Mouse (Mus musculus): ENCODE data around the gene Gsdmc3.
"Not testable (repeated sequence)": the region's sequence is repeated elsewhere in the genome, so short reads cannot be mapped to it uniquely, and the experiment has no call there.

The Gsdmc3 gene

DNA sequence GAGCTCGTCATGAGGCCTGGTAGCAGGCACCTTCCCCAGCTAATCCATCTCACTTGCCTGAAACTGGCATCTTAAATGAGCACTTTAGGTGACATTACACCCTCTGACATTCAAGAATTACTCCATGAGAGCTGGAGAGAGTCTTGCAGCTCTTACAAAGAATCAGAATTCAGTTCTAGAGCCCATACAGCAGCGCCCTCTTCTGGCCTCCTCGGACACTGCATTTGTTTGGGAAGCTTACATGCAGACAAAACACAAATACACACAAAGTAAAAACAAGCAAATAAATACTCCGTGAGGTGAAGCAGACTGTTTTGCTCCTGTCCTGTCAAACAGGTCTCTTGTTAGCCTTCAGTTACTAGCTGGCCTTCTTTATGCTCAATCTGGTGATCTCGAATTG is 16.4 kb downstream of the Gsdmc3 start:
- H3K4me3 ChIP-seq (replicated peaks; ENCODE audit: low read length); H3K9me3 ChIP-seq (ENCODE audit: low read length); H3K4me1 ChIP-seq (replicated peaks; ENCODE audit: low read depth, low read length); H3K36me3 ChIP-seq (ENCODE audit: insufficient read depth, low read length); H3K27me3 ChIP-seq (ENCODE audit: insufficient read depth, low read length): not testable (repeated sequence)
- TF ChIP-seq CTCF (conservative IDR thresholded peaks at IDR 0.05; ENCODE audit: low read length), result peak; percentile 50
